Mouse (Mus musculus): ENCODE measurements at regions not wholly inside any gene's neighbourhood (a gene's known extent, or its start where the extent isn't known, plus 50 kb on each side); places are given as distances from the start of the nearest gene placed in this dataset.

DNA sequence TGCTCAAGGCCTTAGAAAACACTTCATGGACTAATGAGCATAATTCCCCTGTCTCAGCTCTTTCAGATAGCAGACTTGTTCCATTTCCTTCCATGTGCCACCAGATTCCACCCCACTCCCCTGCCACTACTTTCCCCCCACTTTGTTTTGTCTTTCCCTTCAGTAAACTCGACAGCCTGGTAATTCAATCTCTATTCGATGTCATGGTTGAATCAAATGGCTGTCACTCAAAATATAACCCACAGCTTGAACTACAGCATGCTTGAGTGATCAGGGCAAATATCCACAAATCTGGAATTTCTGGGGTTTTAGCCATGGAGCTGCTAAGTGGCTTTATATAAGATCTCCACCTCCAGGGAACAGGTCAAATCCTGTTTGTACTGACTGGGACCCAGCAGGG lies 168.6 kb upstream of the Gdnf start:
- TF ChIP-seq POLR2A (IDR thresholded peaks at IDR 0.05; ENCODE audit: low read depth, low read length) (no peak), CTCF (IDR thresholded peaks at IDR 0.05; ENCODE audit: extremely low read depth, insufficient read length, insufficient replicate concordance, low read depth, low read length) (no peak)
